Mouse (Mus musculus) c-Kit-positive CD71-positive TER-119-positive erythroid progenitor cells, embryonic 14.5 days (primary cell): ENCODE results near the gene Enpp1.

Experiments used
- DNase-seq: peaks from one replicate; pipeline ENCODE4 v3.0.0-alpha.2; 2013; ENCODE audit warnings: low spot score

The Enpp1 gene

GRCm38 (mm10) chr10:24710361-24710760 lies 1.6 kb downstream of the Enpp1 start:
- DNase-seq, result no peak

DNA sequence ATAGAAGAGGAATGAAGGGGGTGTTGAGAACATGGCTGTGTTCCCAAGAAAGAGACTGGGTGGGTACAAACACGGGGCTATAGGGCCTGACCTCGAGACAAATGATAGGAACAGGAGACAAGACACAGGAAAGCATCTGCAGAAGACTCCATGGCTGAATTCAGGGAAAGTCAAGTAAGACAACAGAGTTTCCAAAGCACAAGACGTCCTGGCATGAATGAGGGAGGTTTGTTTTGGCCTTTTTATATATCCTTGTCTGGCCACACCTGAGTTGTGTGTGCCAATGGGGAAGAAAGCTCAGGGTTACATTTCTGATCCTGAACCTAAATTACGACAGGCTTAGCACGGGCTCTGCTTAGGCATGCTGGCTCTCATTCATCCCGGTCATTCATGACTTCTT lies 4.2 kb downstream of the Enpp1 start:
- no peak for DNase-seq

- DNase-seq, result no peak
Measured at GRCm38 (mm10) chr10:24706431-24707140, 5.4 kb downstream of the Enpp1 start.

DNA sequence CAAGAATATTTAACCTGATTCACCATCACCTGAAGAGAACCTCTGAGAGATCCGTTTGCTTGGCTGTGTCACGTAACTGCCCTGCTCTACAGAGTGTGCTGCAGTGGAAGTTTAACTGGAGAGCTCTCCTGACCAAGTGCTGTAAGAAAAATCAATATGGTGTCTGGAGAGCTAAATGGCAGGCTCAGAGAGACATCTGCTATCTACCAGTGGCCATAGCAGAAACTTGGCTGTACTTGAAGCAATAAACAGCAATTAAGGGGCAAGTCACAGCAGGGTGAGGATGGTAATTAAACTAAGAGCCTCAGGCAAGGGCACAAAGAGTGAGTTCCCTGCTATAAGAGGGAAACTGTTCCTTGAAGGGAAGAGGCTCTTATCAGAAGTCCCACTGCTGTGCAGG lies 9.3 kb downstream of the Enpp1 start:
- no peak for DNase-seq

DNA sequence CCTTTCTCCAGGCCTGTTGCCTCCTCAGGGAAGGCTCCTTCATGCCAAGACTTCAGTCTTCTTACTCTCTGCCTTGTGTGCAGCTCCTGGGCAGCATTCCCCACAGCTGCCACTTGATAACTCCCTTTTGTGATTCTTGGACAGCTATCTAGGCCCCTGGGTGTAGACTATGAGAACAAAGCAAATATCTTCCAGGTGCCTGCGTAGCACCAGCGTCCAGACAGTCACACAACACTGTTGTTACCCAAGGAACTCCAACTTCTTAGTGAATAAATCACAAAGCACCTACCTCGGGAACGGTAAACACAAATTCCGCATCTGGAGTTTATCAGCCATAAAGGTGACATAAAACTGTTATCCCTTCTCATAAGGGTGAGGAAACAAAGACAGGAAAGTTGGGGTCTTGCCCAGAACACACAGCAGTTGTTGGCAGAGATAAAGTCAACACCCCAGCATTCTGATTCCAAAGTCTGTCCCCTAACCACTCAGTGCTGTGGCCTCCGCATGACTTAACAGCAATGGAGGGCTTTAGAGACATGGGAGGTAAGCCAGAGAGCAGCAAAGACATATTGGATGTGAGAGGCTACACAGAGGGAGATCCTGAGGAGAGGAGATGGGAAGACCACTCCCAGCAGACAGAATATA lies 13.7 kb downstream of the Enpp1 start:
- DNase-seq, result no peak

DNA sequence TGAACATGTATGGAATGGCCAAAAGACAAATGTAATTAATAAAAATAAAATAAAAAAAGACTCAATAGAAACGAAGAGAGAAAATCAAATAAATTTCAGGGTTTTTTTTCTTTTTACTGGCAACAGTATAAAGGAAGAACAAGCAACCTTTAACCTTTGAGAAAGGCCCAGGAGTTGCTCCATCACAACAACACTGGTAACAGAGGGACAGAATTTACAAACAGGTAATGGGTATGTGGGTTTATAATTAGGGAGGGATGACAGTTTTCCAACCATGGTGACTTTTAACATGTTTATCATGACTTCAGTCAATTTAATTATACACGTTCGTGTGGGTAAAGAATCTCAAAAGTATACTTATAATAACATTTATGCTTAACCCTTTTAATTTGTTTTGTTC lies 15.2 kb downstream of the Enpp1 start:
- no peak for DNase-seq

GRCm38 (mm10) chr10:24695786-24696185 lies 16.2 kb downstream of the Enpp1 start:
- DNase-seq, result no peak

DNA sequence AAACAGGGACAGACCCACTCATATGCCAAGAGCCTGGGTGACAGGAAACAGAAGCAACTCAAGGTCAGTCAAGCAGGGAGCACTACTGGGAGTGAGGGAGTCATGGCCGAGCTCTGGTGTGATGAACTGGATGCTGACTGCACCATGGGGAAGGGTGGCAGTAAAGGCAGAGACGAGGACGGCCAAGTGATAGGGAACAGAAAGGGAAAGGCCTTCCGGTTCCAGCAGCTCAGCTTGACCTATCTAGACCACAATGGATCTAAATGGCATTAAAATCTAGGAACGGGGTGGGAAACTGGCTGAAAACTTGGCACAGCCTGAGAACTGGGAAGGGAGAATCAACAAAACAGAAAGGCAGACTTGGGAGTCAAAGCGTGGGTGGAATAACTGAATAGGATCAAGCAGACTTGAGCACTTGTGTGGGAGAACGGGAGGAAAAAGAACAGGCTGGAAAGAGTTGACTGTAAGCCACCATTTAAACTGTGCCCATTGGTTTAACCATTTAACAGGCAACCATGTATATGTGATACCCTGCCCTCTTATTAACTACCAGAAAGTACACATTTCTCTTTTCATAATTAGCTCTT lies 29.3 kb downstream of the Enpp1 start:
- DNase-seq, result no peak

DNA sequence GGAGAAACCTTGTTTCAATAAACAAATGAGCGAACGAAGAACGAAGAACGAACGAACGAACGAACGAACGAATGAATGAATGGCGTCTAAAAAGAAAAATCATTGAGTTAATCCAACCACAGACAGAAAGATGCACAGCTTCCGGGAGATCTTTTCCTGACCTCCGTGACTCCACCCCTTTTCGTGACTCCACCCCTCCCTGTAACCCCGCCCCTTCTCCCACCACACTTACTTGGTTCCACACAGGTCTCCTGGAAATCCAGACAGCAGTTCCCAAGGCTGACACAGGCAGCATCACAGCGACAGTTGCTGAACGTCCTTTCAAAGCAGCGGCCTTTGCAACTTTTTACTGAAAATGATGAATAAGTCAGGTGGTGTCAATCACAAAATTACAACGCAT lies 34.3 kb downstream of the Enpp1 start:
- DNase-seq, result no peak

- DNase-seq, result no peak
Measured at GRCm38 (mm10) chr10:24674261-24674660, 37.7 kb downstream of the Enpp1 start.

DNA sequence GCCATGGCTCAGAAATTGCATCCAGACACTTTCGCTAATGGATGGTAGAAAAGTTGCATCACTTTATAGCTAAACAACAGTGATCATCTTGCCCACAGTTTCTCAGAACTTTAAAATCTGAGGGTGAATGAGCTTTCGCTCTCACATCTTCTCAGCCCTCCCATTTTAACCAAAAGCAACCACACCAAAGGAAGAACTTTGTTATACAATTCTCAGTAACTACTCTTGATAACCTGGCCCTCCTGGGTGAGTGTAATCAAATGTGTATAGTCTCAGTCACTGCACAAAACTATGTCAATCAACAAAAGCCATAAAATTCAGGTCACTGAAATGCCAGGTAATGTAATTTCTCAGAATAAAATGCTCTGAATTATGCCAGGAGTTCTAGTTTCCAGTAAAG lies 39.0 kb downstream of the Enpp1 start:
- no peak for DNase-seq

GRCm38 (mm10) chr10:24670548-24670947 lies 41.4 kb downstream of the Enpp1 start:
- no peak for DNase-seq

DNA sequence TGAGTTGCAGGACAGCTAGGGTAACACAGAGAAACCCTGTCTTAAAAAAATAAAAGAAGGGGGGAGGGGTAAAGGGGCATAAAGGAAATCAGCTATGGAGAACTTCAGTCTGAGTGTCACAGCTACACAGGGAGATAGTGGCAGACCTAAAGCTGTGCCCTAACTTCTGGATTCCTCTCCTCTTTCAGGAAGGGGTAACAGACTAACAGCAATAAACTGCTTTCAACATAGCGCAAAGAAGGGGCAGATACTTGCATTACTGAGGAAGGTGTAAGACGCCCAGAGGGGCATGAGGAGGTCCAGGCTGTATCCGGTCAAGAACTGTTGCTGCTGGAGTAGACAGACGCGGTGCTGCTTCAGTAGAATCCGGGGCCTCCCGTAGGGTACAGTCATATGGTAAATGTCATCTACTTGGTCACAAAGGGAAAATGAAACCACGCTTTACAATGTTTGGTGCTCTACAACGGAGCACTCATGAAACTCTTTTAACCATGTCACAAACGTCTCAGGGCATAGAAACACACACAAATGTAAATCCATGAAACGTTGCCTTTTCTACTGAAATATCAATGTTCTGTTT lies 60.9 kb downstream of the Enpp1 start:
- no peak for DNase-seq

GRCm38 (mm10) chr10:24647996-24648738 lies 63.8 kb downstream of the Enpp1 start:
- no peak for DNase-seq

GRCm38 (mm10) chr10:24645169-24645568 lies 66.8 kb downstream of the Enpp1 start:
- no peak for DNase-seq

DNA sequence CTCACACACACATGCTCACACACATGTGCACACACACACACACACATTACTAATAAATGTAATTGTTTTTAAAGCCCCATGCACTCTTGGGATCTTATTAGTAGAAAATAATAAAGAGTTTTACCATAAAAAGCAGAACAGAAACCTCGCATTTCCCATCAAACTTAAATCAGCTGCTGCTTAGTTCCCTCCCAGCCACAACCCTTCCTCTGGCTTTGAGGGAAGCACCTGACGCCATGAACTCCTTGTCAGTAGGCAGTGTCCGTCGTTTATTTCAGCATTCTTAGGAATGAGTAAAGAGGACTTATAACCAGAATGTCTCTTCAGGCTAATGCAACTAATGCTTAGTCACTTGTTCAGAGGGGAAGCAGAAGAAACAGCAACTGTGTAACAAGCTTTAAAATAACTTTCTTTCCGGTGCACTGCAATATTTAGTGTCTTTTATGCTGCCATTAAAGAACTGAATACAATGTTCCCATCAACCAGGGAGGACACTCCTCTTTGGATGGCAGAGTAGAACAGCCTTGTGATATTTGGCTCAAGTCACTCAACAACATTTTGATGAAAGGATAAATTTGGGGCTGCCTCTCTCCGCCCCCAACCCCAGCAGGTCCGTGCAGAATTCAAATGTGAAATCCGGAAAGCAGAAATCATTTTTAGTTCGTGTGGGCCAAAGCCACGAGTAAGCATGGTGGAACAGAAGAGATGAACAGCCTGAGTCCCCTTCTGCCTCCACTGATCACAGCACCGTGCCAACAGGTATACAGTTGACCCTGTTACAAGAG lies 69.0 kb downstream of the Enpp1 start:
- no peak for DNase-seq

DNA sequence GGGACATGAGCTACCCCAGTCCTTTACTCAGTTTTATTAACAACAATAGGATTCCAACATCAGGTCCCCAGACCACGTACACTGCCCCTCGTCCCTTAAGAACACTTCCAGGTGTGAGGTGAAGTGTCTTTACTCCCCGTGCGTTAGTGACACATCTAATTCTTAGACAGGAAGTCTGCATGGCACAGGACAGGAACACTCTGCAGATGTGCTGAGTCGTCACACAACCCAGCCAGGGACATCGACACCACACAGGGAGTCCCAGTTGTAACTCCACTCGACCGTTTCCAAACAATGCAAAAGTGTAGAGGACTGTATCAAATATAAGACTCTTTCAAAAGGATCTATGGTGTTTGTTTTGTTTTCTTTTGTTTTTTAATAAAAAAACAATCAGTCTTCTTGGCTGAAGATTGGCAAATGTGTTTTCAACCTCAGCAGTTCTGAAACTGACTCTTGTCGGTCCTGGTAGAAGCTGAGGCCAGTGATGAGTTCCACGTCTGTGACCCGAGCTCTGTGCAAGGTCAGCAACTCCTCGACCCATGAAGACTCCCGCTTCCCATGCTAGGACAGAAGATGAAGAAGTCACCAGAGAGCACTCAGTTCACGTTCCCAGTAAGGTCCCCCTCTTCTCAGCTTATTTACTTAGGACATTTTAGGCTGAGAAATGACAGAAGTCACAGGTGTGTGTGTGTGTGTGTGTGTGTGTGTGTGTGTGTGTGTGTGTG lies 70.4 kb downstream of the Enpp1 start:
- no peak for DNase-seq

GRCm38 (mm10) chr10:24640186-24640875 lies 71.6 kb downstream of the Enpp1 start:
- no peak for DNase-seq

DNA sequence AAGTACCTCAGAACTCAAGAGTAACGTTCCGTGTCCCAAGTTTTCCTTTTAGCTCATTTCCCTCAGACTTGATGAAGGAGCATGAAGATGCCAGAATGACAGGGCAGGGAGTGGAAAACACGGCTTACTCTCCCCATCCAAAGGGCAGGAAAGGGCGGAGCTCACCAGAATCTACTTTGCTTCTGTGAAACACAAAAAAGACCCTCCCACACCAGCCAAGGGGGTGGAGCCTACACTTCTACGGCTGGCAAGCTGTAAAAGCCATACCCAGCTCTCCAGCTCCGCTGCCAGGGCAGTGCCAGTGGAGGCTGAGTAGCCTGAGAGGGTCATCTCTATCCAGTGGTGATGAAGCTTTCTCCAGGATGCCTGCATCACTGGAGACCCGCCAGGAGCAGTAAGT lies 72.4 kb downstream of the Enpp1 start:
- no peak for DNase-seq

- no peak for DNase-seq
Measured at GRCm38 (mm10) chr10:24638306-24639070, 73.5 kb downstream of the Enpp1 start.
